Mouse (Mus musculus) CD8-positive naive resting alpha-beta T cell, adult 57 days (primary cell): ENCODE results near the gene Ddx17. TPM values are rescaled to one million over a fixed set of nuclear protein-coding genes. Genes with fewer than 3 reads are reported as not detected.

Source experiments
- total RNA-seq: library from RNA; stranded (reverse); gene quantifications from one replicate; pipeline ENCODE4 v1.2.4, GENCODE M21; 2023

Gene Ddx17
- 283 TPM for total RNA-seq

GRCm38 (mm10) chr15:79546410-79547288 lies at the start of gene Ddx17:
Gene Ddx17 (minus strand): TSS chr15:79546741.

GRCm38 (mm10) chr15:79516171-79517096 lies 30.1 kb downstream of the Ddx17 start, which contains the start of gene Kdelr3:
Gene Kdelr3 (plus strand): TSS chr15:79516411.

DNA sequence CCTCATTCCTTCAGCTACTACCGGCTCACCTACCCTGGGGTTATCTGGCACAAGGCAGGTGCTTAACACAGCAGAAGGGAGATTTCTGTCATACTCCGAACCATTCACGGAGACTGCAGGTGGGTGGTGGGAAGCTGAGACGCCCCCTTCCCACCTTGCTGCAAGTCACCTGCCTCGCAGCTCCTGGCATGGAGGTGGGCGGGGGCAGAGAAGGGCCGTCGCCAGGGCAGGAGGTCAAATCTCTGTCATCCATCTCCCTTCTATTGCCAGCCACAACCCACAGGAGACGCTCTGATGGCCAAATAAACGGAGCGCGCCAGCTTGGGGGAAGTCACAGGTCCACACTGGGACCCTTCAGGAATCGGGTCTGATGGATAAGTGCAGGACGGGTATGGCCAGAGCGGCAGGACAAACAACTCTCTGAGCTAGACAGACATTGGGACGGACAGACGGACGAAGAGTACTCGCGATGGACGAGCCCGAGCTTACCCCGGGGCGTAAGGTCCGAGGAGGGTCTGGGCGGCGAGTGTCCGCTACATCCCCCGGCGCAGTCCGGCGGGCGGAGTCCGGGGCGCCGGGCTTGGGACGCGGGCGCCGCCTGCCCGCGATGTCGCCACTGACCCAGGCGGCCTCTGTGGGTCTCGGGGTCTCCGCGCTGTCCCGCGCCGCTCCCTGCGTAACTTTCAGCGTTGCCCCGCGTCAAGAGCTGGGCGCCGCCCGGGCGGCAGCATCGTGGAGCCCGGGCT lies 41.7 kb downstream of the Ddx17 start, which contains the start of gene Kcnj4:
Gene Kcnj4, minus strand, starts transcription at position 535 of the 746 bp plus-strand sequence.

Other genes starting within 250 kb of the Ddx17 start
- gene Pla2g6, start 218.4 kb downstream of the Ddx17 start, total RNA-seq = 12.1 TPM
- 135 TPM for gene Maff, start 200.1 kb downstream of the Ddx17 start, total RNA-seq
- 33.5 TPM for gene Tmem184b, start 143.2 kb downstream of the Ddx17 start, total RNA-seq
- gene Csnk1e, start 91.2 kb downstream of the Ddx17 start, total RNA-seq = 51.3 TPM
- gene Kcnj4, start 41.5 kb downstream of the Ddx17 start, total RNA-seq = not detected
- not detected for gene Kdelr3, start 30.3 kb downstream of the Ddx17 start, total RNA-seq
- not detected for gene Dmc1, start 58.4 kb upstream of the Ddx17 start, total RNA-seq
- gene Fam227a, start 112.2 kb upstream of the Ddx17 start, total RNA-seq = 0.73 TPM
- gene Cby1, start 112.5 kb upstream of the Ddx17 start, total RNA-seq = 4.9 TPM
- 97.0 TPM for gene Tomm22, start 124.1 kb upstream of the Ddx17 start, total RNA-seq
- gene Josd1, start 141.2 kb upstream of the Ddx17 start, total RNA-seq = 16.7 TPM
- gene Gtpbp1, start 144.1 kb upstream of the Ddx17 start, total RNA-seq = 138 TPM
- 444 TPM for gene Sun2, start 195.8 kb upstream of the Ddx17 start, total RNA-seq
- 5.3 TPM for gene Dnal4, start 231.1 kb upstream of the Ddx17 start, total RNA-seq